Mouse (Mus musculus) kidney, postnatal 0 days (tissue): ENCODE data around the gene Gpa33. TPM values are rescaled to one million over a fixed set of nuclear protein-coding genes. Genes with fewer than 3 reads are reported as not detected.

ENCODE experiments used
- ATAC-seq: fragments of 200-750 bp; cut with Nextera tagmentation; replicated peaks from 2 replicates; pipeline ENCODE4 v1.8.0; 2017; ENCODE audit warnings: low read depth, moderate number of reproducible peaks, moderate TSS enrichment, moderate library complexity; ENCODE audit not compliant: low FRiP score
- DNase-seq: peaks from one replicate; pipeline ENCODE4 v3.0.0-alpha.2; 2016; ENCODE audit warnings: low spot score
- H3K27ac ChIP-seq: fragments of 300-500 bp; sonication (generic); 2 replicates; pipeline ENCODE4 v1.5.1; 2014; ENCODE audit warnings: mild to moderate bottlenecking
- H3K27me3 ChIP-seq: fragments of 300-500 bp; sonication (generic); 2 replicates; pipeline ENCODE4 v1.6.1; 2014; ENCODE audit warnings: low read length, mixed read lengths; ENCODE audit not compliant: insufficient read depth
- H3K36me3 ChIP-seq: fragments of 300-500 bp; sonication (generic); 2 replicates; pipeline ENCODE4 v1.6.1; 2014; ENCODE audit warnings: low read length, mixed read lengths; ENCODE audit not compliant: insufficient read depth
- H3K4me1 ChIP-seq: fragments of 300-500 bp; sonication (generic); replicated peaks from 2 replicates; pipeline ENCODE4 v1.6.1; 2014; ENCODE audit warnings: antibody characterized with exemption, low read length, mixed read lengths; ENCODE audit not compliant: insufficient read depth
- H3K4me2 ChIP-seq: fragments of 300-500 bp; sonication (generic); 2 replicates; pipeline ENCODE4 v1.6.1; 2014; ENCODE audit warnings: mild to moderate bottlenecking, low read length, moderate library complexity, mixed read lengths
- H3K4me3 ChIP-seq: fragments of 300-500 bp; sonication (generic); replicated peaks from 2 replicates; pipeline ENCODE4 v1.5.1; 2014; ENCODE audit warnings: low read depth, low read length
- H3K9ac ChIP-seq: fragments of 300-500 bp; sonication (generic); 2 replicates; pipeline ENCODE4 v1.6.1; 2014; ENCODE audit warnings: low read depth, low read length
- H3K9me3 ChIP-seq: fragments of 300-500 bp; sonication (generic); replicated peaks from 2 replicates; pipeline ENCODE4 v1.6.1; 2016; ENCODE audit warnings: low read length, inconsistent platforms, mixed read lengths
- CTCF ChIP-seq: IDR thresholded peaks from 2 replicates; pipeline ENCODE4 v1.5.1; 2016; ENCODE audit warnings: antibody characterized with exemption, low read depth, mild to moderate bottlenecking, moderate library complexity
- WGBS: fragments of 180-500 bp; shearing (Covaris S2); extraction: QIAGEN DNeasy Blood & Tissue Kit; methylation state at CpG from one replicate; pipeline ENCODE4 v1.1.7; 2014; 5-methylcytosine and 5-hydroxymethylcytosine counted together
- polyA plus RNA-seq: library from polyadenylated mRNA; unstranded; fragments of >200 nt; fragmentation: Nextera tagmentation; extraction: Ambion mirVana; gene quantifications from 2 replicates; pipeline ENCODE4 v1.2.1, GENCODE M21; 2015

Gpa33 gene
- polyA plus RNA-seq, 1 experiment from 2014 or later: 1.1 TPM

DNA sequence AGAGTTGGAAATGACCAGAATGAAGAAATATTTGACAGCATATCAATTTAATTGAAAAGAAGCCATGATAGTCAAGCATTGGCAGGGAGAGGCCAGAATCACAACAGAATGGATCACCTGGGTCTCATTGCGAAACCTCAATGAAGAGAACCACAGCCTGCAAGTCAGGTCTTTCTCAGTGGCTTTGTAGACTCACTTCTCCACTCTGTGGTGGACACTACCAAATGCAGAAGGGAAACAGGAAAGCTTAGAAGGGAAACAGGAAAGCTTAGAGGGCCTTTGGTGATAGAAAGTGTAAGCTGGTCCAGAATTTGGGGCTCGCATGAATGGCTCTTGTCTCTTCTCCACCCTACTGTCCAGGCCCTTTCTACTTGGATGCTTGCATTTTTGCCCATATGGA is 31.9 kb upstream of the Gpa33 start:
- 96% methylated on average over 2 of the region's 2 CpGs for WGBS

DNA sequence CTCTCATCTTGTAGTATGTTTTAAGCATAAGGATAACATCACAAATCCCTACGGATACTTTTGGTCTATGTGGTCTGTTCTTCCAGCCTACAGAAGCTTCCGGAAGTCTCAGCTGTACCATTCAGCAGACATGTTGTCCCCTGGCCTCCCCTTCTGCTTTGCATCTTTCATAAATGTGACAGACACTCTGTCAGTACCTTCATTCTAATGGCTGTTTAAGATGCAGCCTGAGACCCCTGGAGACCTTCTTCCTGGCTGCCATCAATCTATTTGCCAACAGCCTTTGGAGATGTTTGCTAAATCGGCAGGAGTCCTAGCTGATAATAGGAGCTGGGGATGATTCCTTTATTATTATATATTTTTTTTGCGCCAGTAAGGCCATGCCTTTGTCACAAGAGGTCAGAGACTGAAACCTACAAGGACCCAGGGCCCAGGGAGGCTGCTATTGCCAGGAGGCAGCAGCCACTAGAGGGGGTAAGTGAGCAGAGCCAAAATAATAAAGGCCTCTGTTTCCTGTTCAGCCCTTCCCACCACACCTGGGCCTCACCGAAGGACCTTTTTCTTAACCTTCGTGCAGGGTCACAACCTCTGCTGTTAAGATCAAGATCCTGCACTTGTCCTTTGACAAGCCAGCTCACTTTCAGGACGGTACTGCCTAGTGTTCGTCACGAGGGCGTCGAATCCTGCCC is 27.0 kb upstream of the Gpa33 start:
- Histone ChIP-seq H3K9ac (no peak overlapping the region), H3K36me3 (no peaks in the 10 kb centered on the region), H3K27ac (no peak overlapping the region), H3K4me3 (no peak overlapping the region), H3K4me1 (no peaks in the 10 kb centered on the region), H3K27me3 (no peaks in the 10 kb centered on the region), H3K4me2 (no peak overlapping the region), H3K9me3 (no peaks in the 10 kb centered on the region)
- WGBS: 60% methylated on average over 11 of the region's 11 CpGs
- ATAC-seq: no peak
- peak; percentile 64 for TF ChIP-seq CTCF
- DNase-seq: no peak

More for the DNA sequence above, 31.9 kb upstream of the Gpa33 start:
- no peaks in the 10 kb centered on the region for H3K9me3 ChIP-seq
- H3K4me3 ChIP-seq: no peak overlapping the region
- no peaks in the 10 kb centered on the region for H3K27me3 ChIP-seq
- no peak overlapping the region for H3K4me2 ChIP-seq
- no peak for DNase-seq
- H3K9ac ChIP-seq: no peak overlapping the region
- no peak for ATAC-seq
- H3K36me3 ChIP-seq: no peaks in the 10 kb centered on the region
- H3K4me1 ChIP-seq: no peaks in the 10 kb centered on the region
- H3K27ac ChIP-seq: no peak overlapping the region
- no peak for TF ChIP-seq CTCF

DNA sequence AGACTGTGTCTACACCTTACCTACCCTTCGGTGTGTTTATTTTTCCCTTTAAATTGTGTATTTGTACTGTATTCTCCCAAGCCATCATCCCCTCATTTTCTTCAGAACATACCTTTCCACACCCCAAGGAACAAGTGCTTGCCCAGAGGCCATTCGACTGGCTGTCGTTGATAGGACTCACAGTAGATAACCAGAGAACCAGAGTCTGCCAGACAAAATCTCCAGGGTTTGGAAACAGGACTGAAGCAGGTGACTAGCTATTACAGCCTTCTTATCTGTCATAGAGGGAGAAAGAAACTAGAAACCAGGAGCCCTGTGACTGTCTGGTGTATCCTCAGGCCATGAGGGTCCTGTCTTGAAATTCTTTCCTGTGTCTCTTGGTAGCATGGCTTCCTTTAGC is 25.2 kb upstream of the Gpa33 start:
- no peak overlapping the region for H3K4me3 ChIP-seq
- 88% methylated on average over 3 of the region's 3 CpGs for WGBS
- TF ChIP-seq CTCF: no peak
- H3K4me2 ChIP-seq: no peak overlapping the region
- H3K9ac ChIP-seq: no peak overlapping the region
- H3K36me3 ChIP-seq: no peaks in the 10 kb centered on the region
- no peaks in the 10 kb centered on the region for H3K9me3 ChIP-seq
- H3K27ac ChIP-seq: no peak overlapping the region
- no peaks in the 10 kb centered on the region for H3K27me3 ChIP-seq
- ATAC-seq: no peak
- no peak for DNase-seq
- no peaks in the 10 kb centered on the region for H3K4me1 ChIP-seq

DNA sequence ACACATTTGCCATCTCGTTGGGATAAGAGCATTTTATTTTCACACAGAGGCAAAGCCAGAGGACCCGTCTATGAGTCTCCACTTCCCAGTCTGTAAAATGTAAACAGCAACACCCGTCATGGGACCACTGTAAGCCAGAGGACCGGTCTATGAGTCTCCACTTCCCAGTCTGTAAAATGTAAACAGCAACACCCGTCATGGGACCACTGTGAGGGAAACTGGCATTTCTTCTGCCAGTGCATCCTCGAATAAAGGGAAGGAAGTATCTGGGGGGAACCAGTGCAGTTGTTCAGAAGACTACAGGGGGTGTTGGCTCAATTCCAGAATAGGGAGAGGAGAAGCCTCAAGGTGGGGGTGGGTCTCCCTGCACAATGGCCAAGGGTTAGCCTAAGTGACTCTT is 24.6 kb upstream of the Gpa33 start:
- H3K27ac ChIP-seq: no peak overlapping the region
- DNase-seq (no peak), ATAC-seq (no peak)
- H3K36me3 ChIP-seq: no peaks in the 10 kb centered on the region
- no peak overlapping the region for H3K9ac ChIP-seq
- no peak overlapping the region for H3K4me3 ChIP-seq
- H3K9me3 ChIP-seq: no peaks in the 10 kb centered on the region
- no peak overlapping the region for H3K4me2 ChIP-seq
- no peaks in the 10 kb centered on the region for H3K27me3 ChIP-seq
- H3K4me1 ChIP-seq: no peaks in the 10 kb centered on the region
- whole genome bisulfite sequencing: 65% methylated on average over 6 of the region's 6 CpGs
- TF ChIP-seq CTCF: no peak

DNA sequence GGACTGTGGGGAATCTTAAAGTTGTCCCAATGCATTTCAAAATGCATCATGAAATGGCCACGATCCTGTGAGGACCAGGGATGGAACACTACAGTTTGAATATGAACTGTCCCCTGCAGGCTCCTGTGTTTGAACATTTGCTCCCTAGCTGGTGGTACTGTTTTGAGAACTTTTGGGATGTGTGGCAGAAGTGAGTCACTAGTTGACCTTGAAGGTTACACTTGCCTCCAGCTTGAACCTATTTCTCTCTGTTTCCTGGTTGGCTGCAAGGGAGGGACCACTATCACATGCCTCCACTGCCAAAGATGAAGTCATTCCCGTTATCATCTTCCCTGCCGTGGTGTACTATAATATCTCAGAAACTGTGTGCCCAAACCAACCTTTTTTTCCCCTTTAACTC is 15.1 kb upstream of the Gpa33 start:
- H3K4me1 ChIP-seq: no peaks in the 10 kb centered on the region
- no peak for TF ChIP-seq CTCF
- no peaks in the 10 kb centered on the region for H3K9me3 ChIP-seq
- WGBS: 82% methylated on average over 3 of the region's 3 CpGs
- no peak overlapping the region for H3K4me2 ChIP-seq
- no peak for DNase-seq
- H3K4me3 ChIP-seq: no peak overlapping the region
- H3K27me3 ChIP-seq: no peaks in the 10 kb centered on the region
- H3K9ac ChIP-seq: no peak overlapping the region
- H3K36me3 ChIP-seq: no peaks in the 10 kb centered on the region
- H3K27ac ChIP-seq: no peak overlapping the region
- ATAC-seq: no peak

DNA sequence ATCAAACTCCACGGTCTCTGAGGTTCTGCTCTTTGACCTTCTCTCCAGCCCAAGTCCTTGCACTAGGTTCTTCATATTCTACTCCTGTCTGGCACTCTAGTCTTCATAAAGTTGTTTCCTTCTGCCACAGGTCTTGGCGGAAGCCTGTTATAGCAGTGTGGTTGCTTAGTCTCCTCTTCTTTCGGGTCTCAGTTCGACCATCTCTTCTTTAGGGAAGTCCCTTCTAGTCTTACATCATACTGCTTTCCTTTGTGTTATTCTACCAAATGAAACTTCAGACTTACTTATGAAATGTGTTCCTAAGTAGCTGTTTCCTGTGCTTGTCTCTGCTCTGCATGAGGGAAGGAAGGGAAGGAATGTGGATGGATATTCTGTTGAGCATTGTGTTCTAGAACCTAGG is 14.3 kb upstream of the Gpa33 start:
- no peak for TF ChIP-seq CTCF
- H3K27me3 ChIP-seq: no peaks in the 10 kb centered on the region
- no peak overlapping the region for H3K4me2 ChIP-seq
- ATAC-seq (no peak), DNase-seq (no peak)
- no peak overlapping the region for H3K9ac ChIP-seq
- H3K4me1 ChIP-seq: no peaks in the 10 kb centered on the region
- H3K27ac ChIP-seq: no peak overlapping the region
- no peaks in the 10 kb centered on the region for H3K36me3 ChIP-seq
- no peaks in the 10 kb centered on the region for H3K9me3 ChIP-seq
- 90% methylated on average over 4 of the region's 4 CpGs for WGBS
- no peak overlapping the region for H3K4me3 ChIP-seq
